Mouse (Mus musculus): Measurements from ENCODE around the gene Smpd2. TPM values are rescaled to one million over a fixed set of nuclear protein-coding genes. Genes with fewer than 3 reads are reported as not detected.
A peak's percentile ranks its signal among the peaks of the same experiment; 100 is the strongest.

Smpd2 gene
- polyA plus RNA-seq, 1 experiment from 2014 or later = 50.7 TPM

GRCm38 (mm10) chr10:41523386-41523785 lies 33.2 kb upstream of the Smpd2 start:
- Histone ChIP-seq H3K9ac (ENCODE audit: low read length) (no peak overlapping the region), H3K27ac (ENCODE audit: low read depth, low read length) (no peak overlapping the region), H3K4me2 (ENCODE audit: low read depth, low read length, severe bottlenecking) (no peak overlapping the region), H3K9me3 (ENCODE audit: control insufficient read depth, low read length) (no peaks in the 10 kb centered on the region), H3K4me1 (replicated peaks; ENCODE audit: control insufficient read depth, insufficient read depth, low read length) (peaks cover 9% of the 10 kb centered on the region), H3K36me3 (ENCODE audit: control insufficient read depth, insufficient read depth, low read length) (no peaks in the 10 kb centered on the region), H3K27me3 (ENCODE audit: control insufficient read depth, insufficient read depth, low read length) (no peaks in the 10 kb centered on the region), H3K4me3 (ENCODE audit: low read depth, low read length) (no peak overlapping the region)
- no peak for DNase-seq (ENCODE audit: low spot score)
- no peak for ATAC-seq (replicated peaks; ENCODE audit: low FRiP score)
- WGBS = 95% methylated on average over 3 of the region's 3 CpGs

- Histone ChIP-seq H3K4me1 (replicated peaks; ENCODE audit: control insufficient read depth, insufficient read depth, low read length) (peaks cover 9% of the 10 kb centered on the region), H3K27me3 (ENCODE audit: control insufficient read depth, insufficient read depth, low read length) (no peaks in the 10 kb centered on the region), H3K36me3 (ENCODE audit: control insufficient read depth, insufficient read depth, low read length) (no peaks in the 10 kb centered on the region), H3K4me3 (ENCODE audit: low read depth, low read length) (peak overlapping the region; percentile 93), H3K27ac (ENCODE audit: low read depth, low read length) (no peak overlapping the region), H3K4me2 (ENCODE audit: low read depth, low read length, severe bottlenecking) (peak overlapping the region; percentile 70), H3K9ac (ENCODE audit: low read length) (peak overlapping the region; percentile 90), H3K9me3 (ENCODE audit: control insufficient read depth, low read length) (no peaks in the 10 kb centered on the region)
- no peak for ATAC-seq (replicated peaks; ENCODE audit: low FRiP score)
- DNase-seq (ENCODE audit: low spot score) = no peak
- WGBS = 7% methylated on average over 5 of the region's 5 CpGs
Measured at GRCm38 (mm10) chr10:41520410-41520673, 30.2 kb upstream of the Smpd2 start.

- peak overlapping the region; percentile 70 for H3K4me2 ChIP-seq (ENCODE audit: low read depth, low read length, severe bottlenecking)
- peak; percentile 61 for ATAC-seq (replicated peaks; ENCODE audit: low FRiP score)
- H3K4me1 ChIP-seq (replicated peaks; ENCODE audit: control insufficient read depth, insufficient read depth, low read length) = peaks cover 9% of the 10 kb centered on the region
- DNase-seq (ENCODE audit: low spot score) = no peak
- no peaks in the 10 kb centered on the region for H3K27me3 ChIP-seq (ENCODE audit: control insufficient read depth, insufficient read depth, low read length)
- peak overlapping the region; percentile 92 for H3K27ac ChIP-seq (ENCODE audit: low read depth, low read length)
- H3K36me3 ChIP-seq (ENCODE audit: control insufficient read depth, insufficient read depth, low read length) = no peaks in the 10 kb centered on the region
- no peaks in the 10 kb centered on the region for H3K9me3 ChIP-seq (ENCODE audit: control insufficient read depth, low read length)
- H3K4me3 ChIP-seq (ENCODE audit: low read depth, low read length) = peak overlapping the region; percentile 93
- peak overlapping the region; percentile 90 for H3K9ac ChIP-seq (ENCODE audit: low read length)
- WGBS = under 1% methylated on average over 57 of the region's 65 CpGs
Measured at GRCm38 (mm10) chr10:41519640-41520409, 29.7 kb upstream of the Smpd2 start.

GRCm38 (mm10) chr10:41518981-41519618 lies 28.9 kb upstream of the Smpd2 start, which contains the start of gene Cd164:
Gene Cd164, plus strand, starts transcription at chr10:41519414.
- H3K36me3 ChIP-seq (ENCODE audit: control insufficient read depth, insufficient read depth, low read length) = no peaks in the 10 kb centered on the region
- WGBS = under 1% methylated on average over 69 of the region's 69 CpGs
- ATAC-seq (replicated peaks; ENCODE audit: low FRiP score) (peak; percentile 94), DNase-seq (ENCODE audit: low spot score) (peak; percentile 97)
- H3K9ac ChIP-seq (ENCODE audit: low read length) = peak within 1 kb of the TSS; percentile 90
- peak within 1 kb of the TSS; percentile 93 for H3K4me3 ChIP-seq (ENCODE audit: low read depth, low read length)
- peak within 1 kb of the TSS; percentile 92 for H3K27ac ChIP-seq (ENCODE audit: low read depth, low read length)
- H3K27me3 ChIP-seq (ENCODE audit: control insufficient read depth, insufficient read depth, low read length) = no peaks in the 10 kb centered on the region
- peaks cover 9% of the 10 kb centered on the region for H3K4me1 ChIP-seq (replicated peaks; ENCODE audit: control insufficient read depth, insufficient read depth, low read length)
- no peaks in the 10 kb centered on the region for H3K9me3 ChIP-seq (ENCODE audit: control insufficient read depth, low read length)
- H3K4me2 ChIP-seq (ENCODE audit: low read depth, low read length, severe bottlenecking) = peak within 1 kb of the TSS; percentile 70

- ATAC-seq (replicated peaks; ENCODE audit: low FRiP score) = peak; percentile 70
- Histone ChIP-seq H3K9me3 (ENCODE audit: control insufficient read depth, low read length) (no peaks in the 10 kb centered on the region), H3K27ac (ENCODE audit: low read depth, low read length) (peak overlapping the region; percentile 92; the same call in 1 of the 2 replicates), H3K36me3 (ENCODE audit: control insufficient read depth, insufficient read depth, low read length) (no peaks in the 10 kb centered on the region), H3K4me2 (ENCODE audit: low read depth, low read length, severe bottlenecking) (peak overlapping the region; percentile 70), H3K4me1 (replicated peaks; ENCODE audit: control insufficient read depth, insufficient read depth, low read length) (peaks cover 9% of the 10 kb centered on the region), H3K9ac (ENCODE audit: low read length) (peak overlapping the region; percentile 90), H3K4me3 (ENCODE audit: low read depth, low read length) (peak overlapping the region; percentile 93), H3K27me3 (ENCODE audit: control insufficient read depth, insufficient read depth, low read length) (no peaks in the 10 kb centered on the region)
- DNase-seq (ENCODE audit: low spot score) = no peak
- WGBS = under 1% methylated on average over 23 of the region's 23 CpGs
Measured at GRCm38 (mm10) chr10:41518508-41518980, 28.4 kb upstream of the Smpd2 start.

GRCm38 (mm10) chr10:41514921-41515320 lies 24.8 kb upstream of the Smpd2 start:
- H3K9ac ChIP-seq (ENCODE audit: low read length) = no peak overlapping the region
- no peak overlapping the region for H3K27ac ChIP-seq (ENCODE audit: low read depth, low read length)
- H3K4me3 ChIP-seq (ENCODE audit: low read depth, low read length) = no peak overlapping the region
- H3K4me2 ChIP-seq (ENCODE audit: low read depth, low read length, severe bottlenecking) = no peak overlapping the region
- no peak for DNase-seq (ENCODE audit: low spot score)
- ATAC-seq (replicated peaks; ENCODE audit: low FRiP score) = no peak
- no peaks in the 10 kb centered on the region for H3K9me3 ChIP-seq (ENCODE audit: control insufficient read depth, low read length)
- H3K27me3 ChIP-seq (ENCODE audit: control insufficient read depth, insufficient read depth, low read length) = no peaks in the 10 kb centered on the region
- H3K4me1 ChIP-seq (replicated peaks; ENCODE audit: control insufficient read depth, insufficient read depth, low read length) = no peaks in the 10 kb centered on the region
- H3K36me3 ChIP-seq (ENCODE audit: control insufficient read depth, insufficient read depth, low read length) = no peaks in the 10 kb centered on the region

GRCm38 (mm10) chr10:41514301-41514700 lies 24.1 kb upstream of the Smpd2 start:
- no peak overlapping the region for H3K4me3 ChIP-seq (ENCODE audit: low read depth, low read length)
- H3K27me3 ChIP-seq (ENCODE audit: control insufficient read depth, insufficient read depth, low read length) = no peaks in the 10 kb centered on the region
- H3K4me2 ChIP-seq (ENCODE audit: low read depth, low read length, severe bottlenecking) = no peak overlapping the region
- DNase-seq (ENCODE audit: low spot score) (no peak), ATAC-seq (replicated peaks; ENCODE audit: low FRiP score) (no peak)
- no peaks in the 10 kb centered on the region for H3K36me3 ChIP-seq (ENCODE audit: control insufficient read depth, insufficient read depth, low read length)
- 80% methylated on average over 4 of the region's 4 CpGs for WGBS
- H3K9ac ChIP-seq (ENCODE audit: low read length) = no peak overlapping the region
- no peaks in the 10 kb centered on the region for H3K4me1 ChIP-seq (replicated peaks; ENCODE audit: control insufficient read depth, insufficient read depth, low read length)
- no peaks in the 10 kb centered on the region for H3K9me3 ChIP-seq (ENCODE audit: control insufficient read depth, low read length)
- H3K27ac ChIP-seq (ENCODE audit: low read depth, low read length) = no peak overlapping the region

GRCm38 (mm10) chr10:41509160-41509559 lies 19.0 kb upstream of the Smpd2 start:
- WGBS = 34% methylated on average over 2 of the region's 2 CpGs
- no peak overlapping the region for H3K27ac ChIP-seq (ENCODE audit: low read depth, low read length)
- H3K9me3 ChIP-seq (ENCODE audit: control insufficient read depth, low read length) = no peaks in the 10 kb centered on the region
- H3K36me3 ChIP-seq (ENCODE audit: control insufficient read depth, insufficient read depth, low read length) = no peaks in the 10 kb centered on the region
- no peak for ATAC-seq (replicated peaks; ENCODE audit: low FRiP score)
- no peak overlapping the region for H3K4me3 ChIP-seq (ENCODE audit: low read depth, low read length)
- no peak for DNase-seq (ENCODE audit: low spot score)
- H3K9ac ChIP-seq (ENCODE audit: low read length) = no peak overlapping the region
- H3K27me3 ChIP-seq (ENCODE audit: control insufficient read depth, insufficient read depth, low read length) = no peaks in the 10 kb centered on the region
- no peak overlapping the region for H3K4me2 ChIP-seq (ENCODE audit: low read depth, low read length, severe bottlenecking)
- no peaks in the 10 kb centered on the region for H3K4me1 ChIP-seq (replicated peaks; ENCODE audit: control insufficient read depth, insufficient read depth, low read length)
